Mouse (Mus musculus) small intestine, adult 2 months (tissue): ENCODE data around the gene Ankrd13d. TPM values are rescaled to one million over a fixed set of nuclear protein-coding genes. Genes with fewer than 3 reads are reported as not detected.

Experiments used
- H3K27ac ChIP-seq: fragments of 200-500 bp; 2 replicates; pipeline ENCODE4 v1.5.1; 2012; ENCODE audit warnings: low read depth, low read length, control low read depth, inconsistent platforms; ENCODE audit not compliant: insufficient read depth
- H3K27me3 ChIP-seq: fragments of 200-500 bp; 2 replicates; pipeline ENCODE4 v1.6.1; 2012; ENCODE audit warnings: mild to moderate bottlenecking, moderate library complexity, low read length, inconsistent platforms; ENCODE audit not compliant: control insufficient read depth, insufficient read depth
- H3K36me3 ChIP-seq: fragments of 200-500 bp; 2 replicates; pipeline ENCODE4 v1.6.1; 2012; ENCODE audit warnings: mild to moderate bottlenecking, low read length, control low read depth, inconsistent platforms; ENCODE audit not compliant: control insufficient read depth, insufficient read depth
- H3K4me1 ChIP-seq: fragments of 200-500 bp; 2 replicates; pipeline ENCODE4 v1.6.1; 2012; ENCODE audit warnings: low read length, inconsistent platforms, mixed read lengths; ENCODE audit not compliant: control insufficient read depth, insufficient read depth, insufficient read length
- H3K4me3 ChIP-seq: fragments of 200-500 bp; 2 replicates; pipeline ENCODE4 v1.5.1; 2012; ENCODE audit warnings: low read depth, mild to moderate bottlenecking, control low read depth, inconsistent platforms, low read length, moderate library complexity
- CTCF ChIP-seq: fragments of 200-500 bp; IDR thresholded peaks from 2 replicates; pipeline ENCODE4 v1.5.1; 2012; ENCODE audit warnings: low read depth, mild to moderate bottlenecking, control low read depth, inconsistent platforms, low read length, moderate library complexity, mixed read lengths; ENCODE audit not compliant: insufficient replicate concordance, insufficient read length; ENCODE audit errors: extremely low read depth
- POLR2A ChIP-seq: fragments of 200-500 bp; IDR thresholded peaks from 2 replicates; pipeline ENCODE4 v1.6.1; 2012; ENCODE audit warnings: low read depth, mild to moderate bottlenecking, control low read depth, inconsistent platforms, low read length, moderate library complexity
- WGBS: fragments of 180-500 bp; shearing (Covaris S2); methylation state at CpG from one replicate; pipeline ENCODE4 v1.1.7; 2018; 5-methylcytosine and 5-hydroxymethylcytosine counted together
- polyA plus RNA-seq: library from polyadenylated mRNA; depleted of rRNA; stranded (reverse); fragments of >200 nt; gene quantifications from 2 replicates; pipeline ENCODE4 v1.2.3, GENCODE M21; 2012; rRNA removed

Gene Ankrd13d
- 1.1 and 1.8 TPM in 2 replicates for polyA plus RNA-seq

DNA sequence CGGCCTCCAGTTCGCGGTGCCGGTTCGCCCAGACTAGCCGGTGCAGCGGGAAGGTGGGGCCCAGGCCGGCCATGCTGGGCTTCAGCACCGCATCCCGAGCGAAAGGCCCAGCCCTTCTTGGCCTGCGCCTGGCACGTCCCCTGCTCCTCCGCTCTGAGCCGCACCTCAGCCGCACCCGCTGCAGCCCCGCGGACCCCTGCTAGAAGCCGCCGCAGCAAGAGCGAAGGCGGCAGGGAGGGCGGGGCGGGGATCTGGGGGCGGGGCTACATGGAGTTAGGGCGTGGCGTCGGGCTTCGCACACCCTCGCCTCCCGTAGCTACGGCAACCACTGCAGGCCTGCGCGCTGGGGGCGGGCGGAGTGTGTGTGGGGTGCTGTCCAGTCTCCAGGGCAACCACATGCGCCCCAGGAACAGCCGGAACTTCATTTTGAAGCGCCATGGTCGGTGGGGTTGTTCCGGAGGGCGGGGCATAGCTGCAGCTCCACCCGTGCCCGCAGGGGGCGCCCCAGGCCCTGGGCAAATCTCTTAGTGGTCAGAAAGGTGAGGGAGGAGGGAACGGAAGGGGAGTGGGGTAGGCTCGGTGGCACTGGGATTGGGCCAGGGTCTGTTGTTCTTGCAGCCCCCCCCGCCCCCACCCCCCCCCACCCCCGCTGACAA, at the start of gene Ankrd13d:
Ankrd13d (minus strand) TSS at position 240 of the 656 bp plus-strand sequence.
- TF ChIP-seq CTCF (peak; percentile 75), POLR2A (no peak)
- WGBS = under 1% methylated on average over 50 of the region's 50 CpGs
- Histone ChIP-seq H3K4me1 (peaks cover 3% of the 10 kb centered on the region), H3K27ac (no peak within 1 kb of the TSS), H3K27me3 (no peaks in the 10 kb centered on the region), H3K36me3 (peaks cover 23% of the 10 kb centered on the region), H3K4me3 (peak within 1 kb of the TSS; percentile 82)

- Histone ChIP-seq H3K4me3 (peak overlapping the region; percentile 66), H3K4me1 (peaks cover 6% of the 10 kb centered on the region; the same call in 1 of the 2 replicates), H3K27ac (peak overlapping the region; percentile 90), H3K36me3 (peaks cover 25% of the 10 kb centered on the region), H3K27me3 (no peaks in the 10 kb centered on the region)
- TF ChIP-seq CTCF (no peak), POLR2A (no peak)
- 0% methylated on average over 4 of the region's 4 CpGs for WGBS
Measured at GRCm38 (mm10) chr19:4332653-4333052, 49.7 kb upstream of the Ankrd13d start.

GRCm38 (mm10) chr19:4331273-4331672, 48.3 kb upstream of the Ankrd13d start:
- peaks cover 35% of the 10 kb centered on the region for H3K36me3 ChIP-seq
- TF ChIP-seq POLR2A = no peak
- no peak for TF ChIP-seq CTCF
- 20% methylated on average over 3 of the region's 3 CpGs for WGBS
- peaks cover 6% of the 10 kb centered on the region; the same call in 1 of the 2 replicates for H3K4me1 ChIP-seq
- H3K27ac ChIP-seq = peak overlapping the region; percentile 82
- H3K4me3 ChIP-seq = no peak overlapping the region
- H3K27me3 ChIP-seq = no peaks in the 10 kb centered on the region

DNA sequence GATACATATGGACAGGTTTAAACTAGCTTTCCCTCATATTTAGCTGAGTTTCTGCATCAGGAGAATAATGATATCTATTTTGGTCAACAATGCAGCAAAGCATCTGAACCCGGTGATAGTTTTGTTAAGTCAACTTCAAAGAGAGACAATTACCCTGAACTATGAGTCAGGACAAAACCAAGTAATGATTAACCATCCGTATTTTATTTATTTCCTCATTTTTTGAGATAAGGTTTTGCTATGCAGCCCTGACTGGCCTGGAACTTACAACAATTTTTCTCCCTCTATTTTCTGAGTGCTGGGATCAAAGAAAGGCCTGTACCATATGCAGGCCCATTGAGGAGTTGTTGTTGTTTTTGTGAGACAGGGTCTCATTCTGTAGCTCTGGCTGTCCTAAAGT, 47.7 kb upstream of the Ankrd13d start:
- H3K36me3 ChIP-seq = peaks cover 42% of the 10 kb centered on the region
- peaks cover 6% of the 10 kb centered on the region; the same call in 1 of the 2 replicates for H3K4me1 ChIP-seq
- no peak overlapping the region for H3K4me3 ChIP-seq
- WGBS = 18% methylated on average over 2 of the region's 2 CpGs
- H3K27me3 ChIP-seq = no peaks in the 10 kb centered on the region
- TF ChIP-seq CTCF (no peak), POLR2A (no peak)
- H3K27ac ChIP-seq = peak overlapping the region; percentile 82

DNA sequence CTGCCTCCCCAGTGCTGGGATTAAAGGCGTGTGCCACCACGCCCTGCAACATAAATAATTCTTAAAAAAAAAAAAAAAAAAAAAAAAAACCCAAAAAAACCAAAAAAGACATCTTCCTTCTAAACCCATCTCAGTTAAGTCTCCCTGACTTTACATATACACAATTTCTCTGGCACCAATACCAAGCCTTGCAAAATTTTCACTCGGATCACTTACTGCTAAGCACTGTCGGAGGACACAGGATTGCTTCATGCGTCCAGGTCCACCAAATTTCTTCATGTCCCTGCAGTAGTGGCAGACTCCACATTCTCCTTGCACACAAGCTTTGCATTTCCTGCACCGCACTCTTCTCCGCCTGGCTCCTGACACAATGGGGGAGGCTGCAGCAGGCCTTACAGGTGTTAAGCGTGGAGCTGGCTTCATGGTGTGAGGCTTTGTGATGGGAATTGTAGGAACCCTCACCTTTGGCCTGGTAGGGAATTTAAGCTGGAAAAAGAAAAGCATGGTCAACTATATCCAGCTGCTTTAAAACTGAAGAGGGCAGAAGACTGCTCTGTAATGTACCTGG, 45.9 kb upstream of the Ankrd13d start:
- H3K4me1 ChIP-seq = peaks cover 6% of the 10 kb centered on the region; the same call in 1 of the 2 replicates
- H3K27ac ChIP-seq = no peak overlapping the region
- TF ChIP-seq POLR2A (no peak), CTCF (no peak)
- H3K27me3 ChIP-seq = no peaks in the 10 kb centered on the region
- H3K36me3 ChIP-seq = peaks cover 59% of the 10 kb centered on the region
- 92% methylated on average over 8 of the region's 8 CpGs for WGBS
- H3K4me3 ChIP-seq = no peak overlapping the region

DNA sequence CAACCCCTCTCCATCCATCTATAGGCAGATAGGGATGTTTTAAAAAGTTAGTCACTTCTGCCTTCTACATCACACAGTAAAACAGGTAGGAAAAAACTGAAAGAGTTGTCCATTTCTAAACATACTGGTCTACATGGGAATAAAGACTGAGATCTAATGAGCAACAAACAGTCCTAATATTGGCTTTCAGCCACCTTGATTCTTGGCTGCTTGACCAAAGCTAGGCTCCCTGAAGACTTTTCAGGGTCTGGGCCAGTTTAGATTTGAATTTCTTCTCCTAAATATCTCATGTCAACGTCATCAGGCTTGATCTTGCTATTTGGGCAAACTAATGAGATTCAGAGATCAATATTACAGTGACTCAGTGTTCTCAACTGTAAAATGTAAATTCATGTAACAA, 43.9 kb upstream of the Ankrd13d start:
- H3K4me1 ChIP-seq = peaks cover 6% of the 10 kb centered on the region; the same call in 1 of the 2 replicates
- 62% methylated on average over 1 of the region's 1 CpGs for WGBS
- H3K36me3 ChIP-seq = peaks cover 74% of the 10 kb centered on the region
- TF ChIP-seq CTCF (no peak), POLR2A (no peak)
- H3K27me3 ChIP-seq = no peaks in the 10 kb centered on the region
- H3K4me3 ChIP-seq = no peak overlapping the region
- H3K27ac ChIP-seq = no peak overlapping the region

DNA sequence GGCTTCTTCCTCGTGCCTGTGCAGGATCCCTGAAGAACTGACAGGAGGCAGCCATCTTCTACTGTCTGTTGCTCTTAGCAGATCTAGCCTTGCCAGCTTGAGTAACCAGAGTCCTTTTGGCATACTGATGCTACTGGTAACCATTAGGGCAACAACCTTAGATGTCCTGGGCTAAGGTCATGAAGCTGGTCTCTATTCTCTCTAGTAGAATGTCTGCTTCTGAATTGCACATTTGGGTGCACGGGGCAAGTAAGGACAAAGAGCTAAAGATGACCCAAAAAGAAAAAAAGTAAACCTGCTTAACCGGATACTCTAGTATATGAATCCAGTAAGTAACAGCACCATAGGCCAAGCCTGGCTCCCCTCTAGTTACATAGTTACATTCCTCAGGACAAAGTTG, 43.2 kb upstream of the Ankrd13d start:
- Histone ChIP-seq H3K36me3 (peaks cover 80% of the 10 kb centered on the region), H3K27me3 (no peaks in the 10 kb centered on the region), H3K4me3 (no peak overlapping the region), H3K27ac (no peak overlapping the region), H3K4me1 (peaks cover 5% of the 10 kb centered on the region; the same call in 1 of the 2 replicates)
- 59% methylated on average over 3 of the region's 3 CpGs for WGBS
- TF ChIP-seq POLR2A = no peak
- TF ChIP-seq CTCF = no peak

DNA sequence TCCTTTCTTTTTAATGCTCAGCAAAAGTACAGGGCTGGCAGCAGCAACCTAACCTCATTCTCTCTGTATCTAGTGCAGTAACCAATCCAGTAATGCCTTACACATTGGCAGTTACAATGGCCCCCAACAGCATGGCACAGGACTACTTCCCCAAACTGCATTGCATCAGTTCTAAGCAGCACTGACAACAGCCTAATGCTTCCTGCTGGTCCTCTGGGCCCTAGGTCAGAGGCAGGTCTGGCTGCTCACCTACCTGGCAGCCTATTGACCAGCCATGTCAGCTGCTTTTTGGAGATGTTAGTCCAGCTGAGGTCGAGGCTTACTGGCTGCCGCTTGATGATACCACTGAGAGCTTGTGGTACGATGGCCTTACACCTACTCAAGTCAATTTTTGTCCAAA, 39.2 kb upstream of the Ankrd13d start:
- H3K4me3 ChIP-seq = no peak overlapping the region
- H3K36me3 ChIP-seq = peaks cover 88% of the 10 kb centered on the region
- no peaks in the 10 kb centered on the region for H3K27me3 ChIP-seq
- TF ChIP-seq POLR2A (no peak), CTCF (no peak)
- 81% methylated on average over 3 of the region's 3 CpGs for WGBS
- no peak overlapping the region for H3K27ac ChIP-seq
- no peaks in the 10 kb centered on the region for H3K4me1 ChIP-seq
